Mouse (Mus musculus) gastrocnemius, postnatal 14 days (tissue): ENCODE measurements around the gene Fgl2. TPM values are rescaled to one million over a fixed set of nuclear protein-coding genes. Genes with fewer than 3 reads are reported as not detected.
A peak's percentile ranks its signal among the peaks of the same experiment; 100 is the strongest.
"Not testable (repeated sequence)": the region's sequence is repeated elsewhere in the genome, so short reads cannot be mapped to it uniquely, and the experiment has no call there.

ENCODE experiments used
- DNase-seq: peaks from one replicate; pipeline ENCODE4 v3.0.0; 2021; ENCODE audit warnings: mixed read lengths
- intact Hi-C: fragments of 180-260 bp; cut with DNase I; formaldehyde crosslinking; loops from one replicate; pipeline ENCODE4 v1.15.1; 2025; ENCODE audit warnings: low total_unique reads
- long read RNA-seq, 2 experiments: library from polyadenylated mRNA; stranded (forward); transcript quantifications; one replicate each; pipeline ENCODE4 v2.0.0; 2021
- total RNA-seq, 2 experiments: library from RNA; stranded (reverse); gene quantifications; 2 replicates each; pipeline ENCODE4 v1.2.3; 2021

The Fgl2 gene
- 1 to 10 TPM; 5.7 to 6.1 TPM for total RNA-seq
- long read RNA-seq, experiment 1, transcript Fgl2-201 (2 exons, 3,788 nt) = major isoform, 7 of 7 reads
- long read RNA-seq, experiment 1, partial matches to known transcripts = 0 of 7 reads
- long read RNA-seq, experiment 1, other reads (novel, unspliced or antisense) = 0 of 7 reads
- long read RNA-seq, experiment 2, transcript Fgl2-201 (2 exons, 3,788 nt) = major isoform, 6 of 7 reads
- long read RNA-seq, experiment 2, partial matches to known transcripts = 0 of 7 reads
- long read RNA-seq, experiment 2, other reads (novel, unspliced or antisense) = 1 of 7 reads

DNA sequence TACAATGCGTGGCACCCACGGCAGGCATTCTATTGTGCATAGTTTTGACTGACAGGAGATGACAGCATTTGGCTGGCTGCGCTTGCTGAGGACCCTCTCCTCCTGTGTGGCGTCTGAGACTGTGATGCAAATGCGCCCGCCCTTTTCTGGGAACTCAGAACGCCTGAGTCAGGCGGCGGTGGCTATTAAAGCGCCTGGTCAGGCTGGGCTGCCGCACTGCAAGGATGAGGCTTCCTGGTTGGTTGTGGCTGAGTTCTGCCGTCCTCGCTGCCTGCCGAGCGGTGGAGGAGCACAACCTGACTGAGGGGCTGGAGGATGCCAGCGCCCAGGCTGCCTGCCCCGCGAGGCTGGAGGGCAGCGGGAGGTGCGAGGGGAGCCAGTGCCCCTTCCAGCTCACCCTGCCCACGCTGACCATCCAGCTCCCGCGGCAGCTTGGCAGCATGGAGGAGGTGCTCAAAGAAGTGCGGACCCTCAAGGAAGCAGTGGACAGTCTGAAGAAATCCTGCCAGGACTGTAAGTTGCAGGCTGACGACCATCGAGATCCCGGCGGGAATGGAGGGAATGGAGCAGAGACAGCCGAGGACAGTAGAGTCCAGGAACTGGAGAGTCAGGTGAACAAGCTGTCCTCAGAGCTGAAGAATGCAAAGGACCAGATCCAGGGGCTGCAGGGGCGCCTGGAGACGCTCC, at the start of gene Fgl2:
Gene Fgl2, plus strand, starts transcription at position 150 of the 687 bp plus-strand sequence.
- intact Hi-C loops = no loop called here

GRCm38 (mm10) chr5:21326494-21326893, 45.9 kb upstream of the Fgl2 start:
- peak; percentile 48 for DNase-seq
- intact Hi-C loops = loop anchor here (5.0 kb wide), 1 partner anchor 96 kb away; the partner anchor contains the start of genes Ccdc146 and Fam185a

More for the DNA sequence above, at the start of gene Fgl2:
- peak; percentile 57 for DNase-seq

GRCm38 (mm10) chr5:21328560-21328959, 43.9 kb upstream of the Fgl2 start:
- no peak for DNase-seq
- intact Hi-C loops = loop anchor here (5.0 kb wide), 1 partner anchor 94 kb away; the partner anchor contains the start of genes Ccdc146 and Fam185a

DNA sequence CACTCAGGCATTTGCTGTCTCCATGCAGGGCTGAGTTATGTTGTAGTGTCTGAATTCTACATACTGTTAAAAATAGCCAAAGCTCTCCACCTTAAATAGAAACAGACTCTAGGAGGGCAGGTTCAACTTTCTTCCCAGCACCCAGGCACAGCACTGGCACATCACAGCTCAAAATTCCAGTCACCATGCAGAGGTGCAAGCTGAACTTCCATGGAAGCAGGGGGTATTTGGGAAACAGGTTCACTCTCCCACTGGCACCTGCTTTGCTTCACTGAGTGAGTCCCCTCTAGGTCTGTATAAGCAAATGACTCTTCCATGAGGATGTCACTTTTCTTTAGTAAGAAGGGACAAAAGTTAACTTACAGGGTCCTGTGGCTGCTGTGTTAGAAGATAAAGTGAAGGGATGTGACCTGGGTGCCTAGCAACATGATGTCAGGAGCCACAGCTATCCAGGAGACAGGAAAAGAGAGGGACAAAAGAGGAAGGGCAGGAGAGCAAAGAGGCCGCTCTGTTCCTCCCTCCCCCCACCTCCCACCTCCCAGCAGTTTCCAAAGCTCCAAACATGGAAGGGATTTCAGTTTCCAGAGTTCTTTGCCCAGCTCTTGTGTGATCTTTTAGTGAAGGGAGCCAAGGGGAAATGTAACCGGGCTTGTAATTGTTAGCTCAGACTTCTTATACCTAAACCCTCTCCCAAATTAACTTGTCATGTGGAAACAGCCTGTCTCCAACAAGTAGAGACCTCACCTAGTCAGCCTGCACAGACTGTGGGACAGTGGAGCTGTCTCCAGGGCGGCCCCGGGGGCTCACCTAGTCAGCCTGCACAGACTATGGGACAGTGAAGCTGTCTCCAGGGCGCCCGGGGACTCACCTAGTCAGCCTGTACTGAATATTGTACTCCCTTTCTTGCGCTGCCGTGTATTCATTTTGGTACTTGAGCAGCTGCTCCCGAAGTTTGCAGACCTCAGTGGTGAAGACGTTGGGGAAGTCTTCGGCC, 42.5 kb upstream of the Fgl2 start:
- intact Hi-C loops = loop anchor here (5.0 kb wide), 1 partner anchor 92 kb away; the partner anchor contains the start of genes Ccdc146 and Fam185a
- no peak for DNase-seq

- intact Hi-C loops = no loop called here
- no peak for DNase-seq
Measured at GRCm38 (mm10) chr5:21331656-21332055, 40.8 kb upstream of the Fgl2 start.

DNA sequence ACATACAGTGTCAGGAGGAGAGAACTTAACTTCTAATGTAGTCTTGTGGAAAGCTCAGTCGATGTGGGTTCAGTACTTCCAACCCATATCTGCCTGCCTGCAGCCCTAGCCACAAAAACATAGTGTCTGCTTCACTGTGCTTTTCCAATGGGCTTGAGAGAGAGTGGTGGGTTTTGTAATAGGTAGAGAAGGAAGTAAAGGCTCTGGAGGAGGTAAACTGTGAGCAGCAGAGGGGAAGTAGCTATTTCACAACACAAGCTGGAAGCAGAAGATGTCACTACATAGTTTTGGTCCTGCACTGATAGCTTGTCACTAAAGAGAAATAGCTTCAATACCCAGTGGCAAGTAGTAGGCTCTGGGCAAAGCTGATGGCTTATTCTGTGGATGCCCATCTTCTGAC, 40.3 kb upstream of the Fgl2 start:
- DNase-seq = no peak
- intact Hi-C loops = no loop called here

DNA sequence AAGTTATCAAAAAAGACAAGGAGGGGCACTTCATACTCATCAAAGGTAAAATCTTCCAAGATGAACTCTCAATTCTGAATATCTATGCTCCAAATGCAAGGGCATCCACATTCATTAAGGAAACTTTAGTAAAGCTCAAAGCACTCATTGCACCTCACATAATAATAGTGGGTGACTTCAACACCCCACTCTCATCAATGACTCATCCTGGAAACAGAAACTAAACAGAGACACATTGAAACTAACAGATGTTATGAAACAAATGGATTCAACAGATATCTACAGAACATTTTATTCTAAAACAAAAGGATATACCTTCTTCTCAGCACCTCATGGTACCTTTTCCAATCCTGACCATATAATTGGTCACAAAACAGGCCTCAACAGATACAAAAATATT, 30.2 kb upstream of the Fgl2 start:
- DNase-seq, intact Hi-C loops: not testable (repeated sequence)

- peak; percentile 17 for DNase-seq
Measured at GRCm38 (mm10) chr5:21348366-21348765, 24.1 kb upstream of the Fgl2 start.

DNA sequence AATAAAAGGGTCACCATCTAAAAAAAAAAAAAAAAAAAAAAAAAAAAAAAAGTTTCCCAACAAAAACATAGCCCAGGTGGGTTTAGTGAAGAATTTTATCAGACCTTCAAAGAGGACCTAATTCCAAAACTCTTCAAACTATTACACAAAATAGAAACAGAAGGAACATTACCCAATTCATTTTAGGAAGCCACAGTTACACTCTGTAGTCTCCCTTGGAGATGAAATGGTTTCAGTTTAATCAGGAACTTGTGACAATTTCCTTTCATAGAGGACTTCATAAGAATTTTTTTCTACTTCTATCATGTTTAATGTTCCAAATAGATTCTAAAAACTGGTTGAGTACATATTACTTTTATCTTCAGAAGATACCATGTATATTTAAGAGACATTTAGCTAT, 20.8 kb upstream of the Fgl2 start:
- intact Hi-C loops = no loop called here
- DNase-seq = no peak

More at GRCm38 (mm10) chr5:21348366-21348765, 24.1 kb upstream of the Fgl2 start:
- intact Hi-C loops = no loop called here

DNA sequence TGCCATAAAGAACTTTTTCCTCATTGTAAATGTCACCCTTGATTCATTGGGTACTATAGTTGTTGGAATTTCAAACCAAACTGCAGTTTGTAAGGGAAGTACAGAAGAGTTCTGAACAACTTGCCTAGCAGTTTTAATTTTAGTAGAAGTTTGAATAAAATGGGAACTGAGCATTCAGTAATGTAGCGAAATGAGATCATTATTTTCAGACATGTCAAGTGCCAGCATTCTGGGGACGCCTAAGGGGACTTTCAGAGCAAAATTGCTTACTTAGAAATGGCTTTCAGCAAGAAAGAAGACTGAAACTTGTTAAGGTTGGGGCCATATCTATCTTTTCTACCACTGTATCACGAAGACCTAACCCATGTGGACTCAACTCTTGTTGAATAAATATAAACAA, 13.8 kb upstream of the Fgl2 start:
- intact Hi-C loops = no loop called here
- no peak for DNase-seq

DNA sequence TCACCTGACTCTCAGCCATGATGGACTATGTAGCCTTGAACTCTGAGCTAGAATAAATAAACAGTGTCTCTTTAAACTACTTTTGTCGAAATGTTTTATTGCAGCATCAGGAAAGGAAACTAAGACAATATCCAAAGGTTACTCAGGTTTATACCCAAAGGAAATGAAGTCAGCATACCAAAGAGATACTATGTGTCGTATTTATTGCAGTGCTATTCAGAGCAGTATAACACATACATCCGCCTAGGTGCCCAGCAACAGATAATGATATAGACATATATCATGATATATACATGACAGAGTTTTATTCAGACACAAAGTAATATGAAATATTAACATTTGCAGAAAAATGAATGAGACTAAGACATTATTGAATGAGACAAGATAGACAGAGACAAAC, 9.1 kb upstream of the Fgl2 start:
- no peak for DNase-seq
- intact Hi-C loops = no loop called here

GRCm38 (mm10) chr5:21366338-21367053, 5.9 kb upstream of the Fgl2 start:
- no peak for DNase-seq
- intact Hi-C loops = no loop called here

DNA sequence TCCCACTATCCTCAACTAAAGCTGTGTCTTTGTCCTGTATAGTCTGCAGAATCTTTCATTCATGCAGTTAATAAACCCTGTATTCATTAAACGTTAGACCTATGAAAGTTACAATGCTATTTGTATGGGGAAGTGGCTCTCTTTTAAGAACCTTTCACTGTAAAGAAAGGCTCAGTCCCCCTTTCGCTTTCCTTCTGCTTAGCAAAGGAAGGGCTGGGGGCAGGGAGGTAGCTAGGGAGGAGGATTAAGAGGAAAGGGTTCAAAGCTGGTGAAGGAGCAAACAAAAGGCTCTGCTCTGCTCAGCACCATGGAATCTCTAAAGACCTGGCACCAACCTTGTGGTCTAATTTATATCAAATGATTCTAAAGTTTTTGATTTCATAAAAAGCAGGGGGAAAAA, 4.9 kb upstream of the Fgl2 start:
- intact Hi-C loops = no loop called here

GRCm38 (mm10) chr5:21370218-21370947, 2.1 kb upstream of the Fgl2 start:
- no peak for DNase-seq
- intact Hi-C loops = no loop called here

More for the DNA sequence above, 4.9 kb upstream of the Fgl2 start:
- no peak for DNase-seq

DNA sequence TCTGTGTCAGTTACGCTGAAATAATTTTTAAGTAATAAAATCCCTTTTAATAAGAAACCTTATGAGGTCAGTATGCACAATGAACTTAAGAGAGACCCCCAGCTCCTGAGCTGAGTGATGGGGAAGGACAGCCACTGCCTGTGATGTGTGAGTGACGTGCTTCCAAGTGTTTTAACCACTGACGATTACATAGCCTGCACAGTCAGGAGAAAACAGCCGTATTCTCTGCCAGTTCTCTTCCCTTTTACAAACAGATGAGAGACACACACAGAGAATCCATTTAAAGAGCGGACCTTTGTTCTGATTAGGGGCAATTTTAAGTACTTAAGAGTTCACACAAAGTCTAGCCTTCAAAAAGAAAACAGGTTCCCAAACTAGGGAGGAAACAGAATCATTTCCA, 522 bp upstream of the Fgl2 start:
- intact Hi-C loops = no loop called here
- DNase-seq = no peak

DNA sequence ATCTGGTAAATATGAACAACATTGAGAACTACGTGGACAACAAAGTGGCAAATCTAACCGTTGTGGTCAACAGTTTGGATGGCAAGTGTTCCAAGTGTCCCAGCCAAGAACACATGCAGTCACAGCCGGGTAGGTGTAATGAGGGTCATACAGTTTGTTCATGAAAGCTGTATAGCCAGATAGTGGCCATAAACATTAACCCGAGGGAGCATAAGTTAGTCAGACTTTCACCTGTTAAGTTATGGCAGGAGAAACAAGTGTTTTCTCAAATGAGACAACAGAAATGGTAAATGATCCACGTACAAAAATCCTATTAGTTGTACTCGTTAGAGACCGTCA, 707 bp downstream of the Fgl2 start:
- intact Hi-C loops = no loop called here
- DNase-seq = no peak

- intact Hi-C loops = no loop called here
- no peak for DNase-seq
Measured at GRCm38 (mm10) chr5:21376935-21377334, 4.5 kb downstream of the Fgl2 start.

- intact Hi-C loops = no loop called here
- no peak for DNase-seq
Measured at GRCm38 (mm10) chr5:21378397-21378796, 6.0 kb downstream of the Fgl2 start.

DNA sequence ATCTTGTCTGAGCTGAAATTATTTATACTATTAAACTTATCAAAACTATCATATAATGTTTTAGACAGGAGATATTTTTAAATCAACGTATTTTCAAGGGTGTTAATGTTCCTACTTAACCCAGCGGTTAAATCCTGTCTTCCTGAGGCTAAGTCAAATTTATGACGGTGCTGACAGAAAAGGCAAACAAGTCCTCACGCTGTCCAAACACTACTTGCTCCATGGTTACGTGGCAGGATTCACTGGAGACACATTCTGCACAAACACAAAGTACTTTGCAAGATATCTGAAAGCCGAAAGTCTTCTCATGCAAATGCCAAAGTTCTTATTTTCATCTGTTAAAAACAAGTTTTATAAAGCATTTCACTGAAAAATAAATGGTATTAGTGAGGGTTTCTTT, 9.5 kb downstream of the Fgl2 start:
- intact Hi-C loops = no loop called here
- DNase-seq = no peak
